In the genomic region with DNA sequence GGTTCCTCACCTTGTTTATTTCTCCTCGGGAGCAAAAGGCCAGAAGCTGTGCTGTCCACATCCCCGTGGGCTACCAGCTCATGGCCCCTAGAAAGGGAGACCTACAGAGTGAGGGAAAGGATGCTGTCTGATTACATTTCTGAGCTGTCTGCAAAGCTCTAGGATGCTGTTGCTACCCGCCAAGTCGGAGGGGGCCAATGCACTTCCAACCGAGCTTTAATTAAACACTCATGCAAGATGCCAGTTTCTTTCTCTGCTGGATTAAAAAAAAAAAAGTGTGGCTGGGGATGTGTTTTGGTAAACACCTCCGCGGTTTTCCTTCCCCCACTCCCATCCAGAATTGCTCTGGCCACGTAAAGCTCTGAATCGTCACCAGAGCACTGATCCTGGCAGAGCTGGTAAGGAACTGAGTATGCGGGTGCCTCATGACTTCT, we compare ENCODE assay signal across 9 mouse cellular contexts. TPM values are rescaled to one million over a fixed set of nuclear protein-coding genes. Genes with fewer than 3 reads are reported as not detected.
DNase-seq lines count a peak whose midpoint lies in the region; ATAC-seq lines count a peak whose summit lies in the region.
"Had no signal": no experiment of that assay in that cellular context is flagged by ENCODE, and none has a peak within 500 bp of the region (broad histone marks: within the 10 kb centered on the region; RNA-seq: fewer than 3 reads in every experiment).

No protein-coding gene starts in this region.

- H3K9me3 ChIP-seq in lung, embryonic 15.5 days, result no peaks in the 10 kb centered on the region
- no peaks in the 10 kb centered on the region for H3K9me3 ChIP-seq in forebrain, embryonic 10.5 days
- no peaks in the 10 kb centered on the region for H3K9me3 ChIP-seq in intestine, embryonic 16.5 days (ENCODE audit: control insufficient read depth, low read length)
- H3K9me3 ChIP-seq in neural tube, embryonic 12.5 days, result no peaks in the 10 kb centered on the region

- ATAC-seq in lung, embryonic 15.5 days (ENCODE audit: borderline replicate concordance, extremely low read depth, low FRiP score, low TSS enrichment), result no peak
- ATAC-seq in intestine, embryonic 16.5 days, result no peak
- peak; percentile 74 for ATAC-seq in neural tube, embryonic 12.5 days (ENCODE audit: low FRiP score, low read depth)
- no peak for ATAC-seq in granulocyte monocyte progenitor cell, adult 5-6 weeks (replicated peaks; ENCODE audit: poor library complexity, severe bottlenecking)

- no peak overlapping the region for H3K9ac ChIP-seq in lung, embryonic 15.5 days
- H3K9ac ChIP-seq in intestine, embryonic 16.5 days (ENCODE audit: low read depth, low read length), result peak overlapping the region; percentile 58
- peak overlapping the region; percentile 61 for H3K9ac ChIP-seq in neural tube, embryonic 12.5 days

- H3K4me2 ChIP-seq in lung, embryonic 15.5 days, result peak overlapping the region; percentile 75
- peak overlapping the region; percentile 90 for H3K4me2 ChIP-seq in intestine, embryonic 16.5 days (ENCODE audit: low read depth, low read length)
- peak overlapping the region; percentile 89 for H3K4me2 ChIP-seq in neural tube, embryonic 12.5 days (replicated peaks)

- peaks cover 11% of the 10 kb centered on the region; the same call in 1 of the 2 replicates for H3K27me3 ChIP-seq in lung, embryonic 15.5 days
- H3K27me3 ChIP-seq in forebrain, embryonic 10.5 days (ENCODE audit: poor library complexity, severe bottlenecking), result peaks cover 32% of the 10 kb centered on the region
- peaks cover 7% of the 10 kb centered on the region; the same call in 1 of the 2 replicates for H3K27me3 ChIP-seq in intestine, embryonic 16.5 days (replicated peaks; ENCODE audit: control insufficient read depth, insufficient read depth, low read length)
- 0 out of 2 replicates have a peak, but pooled peaks cover 8% of the 10 kb centered on the region for H3K27me3 ChIP-seq in neural tube, embryonic 12.5 days (replicated peaks)

- DNase-seq in lung, postnatal 36 days, result no peak
- no peak for DNase-seq in forebrain, embryonic 10.5 days (ENCODE audit: extremely low spot score, low spot score)
- no peak for DNase-seq in yolk sac, embryonic 10.5 days (ENCODE audit: low spot score)
- no peak for DNase-seq in ovary, adult 18-20 months (ENCODE audit: low spot score)

- WGBS in lung, embryonic 15.5 days, result 4% methylated on average over 10 of the region's 10 CpGs
- WGBS in forebrain, embryonic 10.5 days, result 2% methylated on average over 10 of the region's 10 CpGs
- WGBS in intestine, embryonic 16.5 days, result 5% methylated on average over 10 of the region's 10 CpGs
- 6% methylated on average over 10 of the region's 10 CpGs for WGBS in neural tube, embryonic 12.5 days

- no peaks in the 10 kb centered on the region for H3K36me3 ChIP-seq in lung, embryonic 15.5 days
- H3K36me3 ChIP-seq in forebrain, embryonic 10.5 days (replicated peaks), result no peaks in the 10 kb centered on the region
- H3K36me3 ChIP-seq in intestine, embryonic 16.5 days (ENCODE audit: control insufficient read depth, insufficient read depth, low read length), result no peaks in the 10 kb centered on the region
- H3K36me3 ChIP-seq in neural tube, embryonic 12.5 days, result no peaks in the 10 kb centered on the region

- peaks cover 10% of the 10 kb centered on the region for H3K4me1 ChIP-seq in lung, embryonic 15.5 days
- H3K4me1 ChIP-seq in forebrain, embryonic 10.5 days, result peaks cover 12% of the 10 kb centered on the region
- H3K4me1 ChIP-seq in intestine, embryonic 16.5 days (ENCODE audit: control insufficient read depth, insufficient read depth, low read length), result peaks cover 9% of the 10 kb centered on the region
- H3K4me1 ChIP-seq in neural tube, embryonic 12.5 days, result peaks cover 9% of the 10 kb centered on the region

- H3K4me3 ChIP-seq in lung, embryonic 15.5 days, result peak overlapping the region; percentile 43
- H3K4me3 ChIP-seq in forebrain, embryonic 10.5 days, result peak overlapping the region; percentile 61
- peak overlapping the region; percentile 53 for H3K4me3 ChIP-seq in intestine, embryonic 16.5 days (ENCODE audit: low read length)
- H3K4me3 ChIP-seq in neural tube, embryonic 12.5 days, result peak overlapping the region; percentile 46

- H3K27ac ChIP-seq in lung, embryonic 15.5 days, result no peak overlapping the region
- no peak overlapping the region for H3K27ac ChIP-seq in forebrain, embryonic 10.5 days
- H3K27ac ChIP-seq in intestine, embryonic 16.5 days (ENCODE audit: low read length), result no peak overlapping the region
- H3K27ac ChIP-seq in neural tube, embryonic 12.5 days, result no peak overlapping the region

RNA-seq across cellular contexts. Expression of gene Dync1i1, which starts 0.8 kb away (rescaled TPM):
- polyA plus RNA-seq in lung, embryonic 15.5 days (2015; fragmentation: Nextera tagmentation; extraction: Ambion mirVana), result 1.1 and 1.3 TPM in 2 replicates
- 1.1 and 1.3 TPM in 2 replicates for polyA plus RNA-seq in forebrain, embryonic 10.5 days (2016; fragmentation: Nextera tagmentation; extraction: Ambion mirVana)
- polyA plus RNA-seq in intestine, embryonic 16.5 days (2015; fragmentation: Nextera tagmentation; extraction: Ambion mirVana), result 0.26 and 0.64 TPM in 2 replicates
- 11.8 and 16.2 TPM in 2 replicates for polyA plus RNA-seq in neural tube, embryonic 12.5 days (2016; fragmentation: Nextera tagmentation; extraction: Ambion mirVana)
- not detected in 2 replicates for total RNA-seq in granulocyte monocyte progenitor cell, adult 5-6 weeks (2014; fragmentation: Nextera tagmentation)
- total RNA-seq in granulocyte monocyte progenitor cell, adult 5-6 weeks (2017), result not detected in 2 replicates
- total RNA-seq: liver, adult 2 months had no signal
- polyA plus RNA-seq: liver, adult 2 months had no signal
